Mouse (Mus musculus): ENCODE data around the gene Amdhd2. TPM values are rescaled to one million over a fixed set of nuclear protein-coding genes. Genes with fewer than 3 reads are reported as not detected.

Amdhd2 gene
- polyA plus RNA-seq, 1 experiment, result 58.3 TPM

GRCm38 (mm10) chr17:24173423-24173822 lies 9.9 kb upstream of the Amdhd2 start:
- no peak overlapping the region for H3K4me3 ChIP-seq (replicated peaks; ENCODE audit: extremely low read depth, low read depth, low read length)
- WGBS, result 2% methylated on average over 3 of the region's 3 CpGs
- DNase-seq, result peak; percentile 57
- no peak for TF ChIP-seq POLR2A (IDR thresholded peaks at IDR 0.05; ENCODE audit: borderline replicate concordance, extremely low read depth, low read depth, low read length)
- TF ChIP-seq CTCF (IDR thresholded peaks at IDR 0.05; ENCODE audit: insufficient read depth, low read length), result peak; percentile 77
- no peaks in the 10 kb centered on the region for H3K4me1 ChIP-seq (ENCODE audit: control insufficient read depth, insufficient read depth, low read length)

DNA sequence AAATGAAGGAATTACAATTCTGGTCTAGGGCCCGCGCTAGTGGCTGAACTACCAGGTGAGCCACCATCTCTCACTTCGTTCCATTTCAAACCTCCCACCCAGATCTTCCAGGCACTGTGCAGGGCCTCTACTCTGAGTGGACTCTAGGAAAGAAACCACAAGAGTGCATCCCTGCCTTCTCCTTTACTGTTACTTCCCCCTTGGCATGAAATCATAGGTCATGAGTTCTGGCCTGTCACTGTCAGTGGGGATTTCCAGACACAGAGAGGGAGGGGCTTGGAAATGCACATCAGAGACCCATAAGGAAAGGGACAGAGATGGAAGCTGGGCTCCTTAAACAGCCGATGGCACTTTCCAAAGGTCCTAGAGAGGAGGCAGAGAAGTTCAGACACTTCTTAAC lies 8.2 kb upstream of the Amdhd2 start:
- TF ChIP-seq POLR2A (IDR thresholded peaks at IDR 0.05; ENCODE audit: borderline replicate concordance, extremely low read depth, low read depth, low read length) (no peak), CTCF (IDR thresholded peaks at IDR 0.05; ENCODE audit: insufficient read depth, low read length) (no peak)
- WGBS, result 79% methylated on average over 4 of the region's 4 CpGs
- peaks cover 3% of the 10 kb centered on the region; the same call in 1 of the 2 replicates for H3K4me1 ChIP-seq (ENCODE audit: control insufficient read depth, insufficient read depth, low read length)
- no peak for DNase-seq
- H3K4me3 ChIP-seq (replicated peaks; ENCODE audit: extremely low read depth, low read depth, low read length), result no peak overlapping the region

GRCm38 (mm10) chr17:24170729-24171128 lies 7.2 kb upstream of the Amdhd2 start:
- WGBS, result 58% methylated on average over 5 of the region's 5 CpGs
- DNase-seq, result no peak
- Histone ChIP-seq H3K4me1 (ENCODE audit: control insufficient read depth, insufficient read depth, low read length) (peaks cover 3% of the 10 kb centered on the region; the same call in 1 of the 2 replicates), H3K4me3 (replicated peaks; ENCODE audit: extremely low read depth, low read depth, low read length) (no peak overlapping the region)
- TF ChIP-seq CTCF (IDR thresholded peaks at IDR 0.05; ENCODE audit: insufficient read depth, low read length) (no peak), POLR2A (IDR thresholded peaks at IDR 0.05; ENCODE audit: borderline replicate concordance, extremely low read depth, low read depth, low read length) (no peak)

- DNase-seq, result no peak
- Histone ChIP-seq H3K4me3 (replicated peaks; ENCODE audit: extremely low read depth, low read depth, low read length) (no peak overlapping the region), H3K4me1 (ENCODE audit: control insufficient read depth, insufficient read depth, low read length) (peaks cover 3% of the 10 kb centered on the region; the same call in 1 of the 2 replicates)
- 45% methylated on average over 3 of the region's 3 CpGs for WGBS
- TF ChIP-seq CTCF (IDR thresholded peaks at IDR 0.05; ENCODE audit: insufficient read depth, low read length), result no peak
- no peak for TF ChIP-seq POLR2A (IDR thresholded peaks at IDR 0.05; ENCODE audit: borderline replicate concordance, extremely low read depth, low read depth, low read length)
These were observed 6.6 kb upstream of the Amdhd2 start for GRCm38 (mm10) chr17:24170125-24170524.

DNA sequence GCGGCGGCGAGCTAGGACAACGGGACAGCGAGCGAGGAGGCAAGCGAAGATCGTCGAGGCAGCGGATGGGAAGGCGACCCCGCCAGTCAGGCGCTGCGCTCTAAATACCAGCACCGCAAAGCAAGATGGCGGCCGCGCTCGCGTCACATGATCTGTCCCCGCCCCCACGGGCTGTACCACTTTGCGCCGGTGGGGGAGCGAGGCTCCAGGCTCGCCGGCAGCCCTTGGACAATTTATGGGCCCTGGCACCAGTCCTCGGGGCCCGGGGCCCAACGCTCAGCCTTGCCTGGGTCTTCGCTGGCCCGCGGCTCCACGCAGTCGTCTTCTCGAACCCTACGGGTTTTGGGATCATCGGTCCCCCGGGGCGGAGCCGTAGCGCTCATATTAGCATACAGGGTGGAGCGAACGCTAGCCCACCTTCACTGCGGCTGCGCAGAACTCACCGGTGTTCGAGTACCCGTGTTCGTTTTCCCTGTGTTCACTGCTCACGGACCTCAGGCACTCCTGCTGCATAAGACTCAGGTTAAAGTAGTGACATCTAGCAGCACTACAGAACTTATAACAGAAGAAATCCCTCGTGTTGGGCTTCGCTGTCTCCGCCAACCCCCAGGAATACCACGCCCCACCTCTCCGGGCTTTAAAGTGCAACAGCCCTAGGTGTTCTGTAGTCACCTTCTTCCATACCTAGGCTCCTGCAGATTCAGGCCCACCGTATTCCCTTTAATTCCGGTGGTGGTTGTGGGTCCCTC lies 5.9 kb upstream of the Amdhd2 start, which contains the start of gene Atp6v0c:
Gene Atp6v0c (minus strand): TSS at position 386 of the 749 bp plus-strand sequence.
- DNase-seq, result peak; percentile 96
- peaks cover 3% of the 10 kb centered on the region; the same call in 1 of the 2 replicates for H3K4me1 ChIP-seq (ENCODE audit: control insufficient read depth, insufficient read depth, low read length)
- peak within 1 kb of the TSS; percentile 87 for H3K4me3 ChIP-seq (replicated peaks; ENCODE audit: extremely low read depth, low read depth, low read length)
- no peak for TF ChIP-seq CTCF (IDR thresholded peaks at IDR 0.05; ENCODE audit: insufficient read depth, low read length)
- peak; percentile 97 for TF ChIP-seq POLR2A (IDR thresholded peaks at IDR 0.05; ENCODE audit: borderline replicate concordance, extremely low read depth, low read depth, low read length)
- under 1% methylated on average over 58 of the region's 58 CpGs for WGBS

DNA sequence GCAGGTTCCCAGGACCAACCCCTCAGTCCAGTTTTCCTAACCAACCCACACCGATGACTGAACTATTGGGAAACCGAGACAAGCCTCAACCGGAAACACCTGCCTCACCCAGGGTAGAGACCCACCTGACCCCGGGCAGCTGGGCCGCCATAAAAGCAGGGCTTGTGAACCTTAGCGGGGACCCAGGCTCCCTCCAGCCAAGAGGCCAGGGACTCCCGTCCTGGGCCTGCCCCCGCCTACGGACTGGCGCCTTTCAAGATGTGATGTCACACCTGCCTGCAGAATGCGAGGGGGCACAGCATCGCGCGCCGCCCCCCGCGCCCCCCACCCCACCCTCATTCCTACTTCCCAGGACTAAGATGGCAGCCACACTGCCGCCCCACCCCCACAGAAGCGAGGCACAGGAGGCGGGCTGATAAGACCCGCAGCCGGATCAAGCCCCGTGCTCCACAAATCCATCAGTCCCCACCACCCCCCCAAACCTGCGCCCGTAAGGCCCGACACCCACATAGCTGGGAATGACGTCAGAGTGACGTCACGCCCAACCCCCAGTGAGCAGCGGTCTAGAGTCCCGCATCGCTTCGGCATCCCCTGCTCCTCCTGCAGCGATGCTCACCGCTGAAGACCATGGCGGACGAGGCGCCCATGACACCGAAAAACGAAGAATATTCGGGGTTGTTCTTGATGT lies 5.2 kb upstream of the Amdhd2 start:
- DNase-seq, result peak; percentile 48
- Histone ChIP-seq H3K4me1 (ENCODE audit: control insufficient read depth, insufficient read depth, low read length) (peaks cover 3% of the 10 kb centered on the region; the same call in 1 of the 2 replicates), H3K4me3 (replicated peaks; ENCODE audit: extremely low read depth, low read depth, low read length) (peak overlapping the region; percentile 87)
- WGBS, result under 1% methylated on average over 41 of the region's 41 CpGs
- TF ChIP-seq CTCF (IDR thresholded peaks at IDR 0.05; ENCODE audit: insufficient read depth, low read length), result no peak
- no peak for TF ChIP-seq POLR2A (IDR thresholded peaks at IDR 0.05; ENCODE audit: borderline replicate concordance, extremely low read depth, low read depth, low read length)

GRCm38 (mm10) chr17:24167891-24168505 lies 4.4 kb upstream of the Amdhd2 start:
- Histone ChIP-seq H3K4me3 (replicated peaks; ENCODE audit: extremely low read depth, low read depth, low read length) (peak overlapping the region; percentile 87), H3K4me1 (ENCODE audit: control insufficient read depth, insufficient read depth, low read length) (peaks cover 3% of the 10 kb centered on the region; the same call in 1 of the 2 replicates)
- no peak for DNase-seq
- TF ChIP-seq CTCF (IDR thresholded peaks at IDR 0.05; ENCODE audit: insufficient read depth, low read length), result no peak
- WGBS, result 33% methylated on average over 7 of the region's 7 CpGs

- 56% methylated on average over 6 of the region's 6 CpGs for WGBS
- Histone ChIP-seq H3K4me3 (replicated peaks; ENCODE audit: extremely low read depth, low read depth, low read length) (no peak overlapping the region), H3K4me1 (ENCODE audit: control insufficient read depth, insufficient read depth, low read length) (peaks cover 7% of the 10 kb centered on the region)
- TF ChIP-seq CTCF (IDR thresholded peaks at IDR 0.05; ENCODE audit: insufficient read depth, low read length) (no peak), POLR2A (IDR thresholded peaks at IDR 0.05; ENCODE audit: borderline replicate concordance, extremely low read depth, low read depth, low read length) (no peak)
- DNase-seq, result no peak
These were observed 3.6 kb upstream of the Amdhd2 start for GRCm38 (mm10) chr17:24167120-24167519.

DNA sequence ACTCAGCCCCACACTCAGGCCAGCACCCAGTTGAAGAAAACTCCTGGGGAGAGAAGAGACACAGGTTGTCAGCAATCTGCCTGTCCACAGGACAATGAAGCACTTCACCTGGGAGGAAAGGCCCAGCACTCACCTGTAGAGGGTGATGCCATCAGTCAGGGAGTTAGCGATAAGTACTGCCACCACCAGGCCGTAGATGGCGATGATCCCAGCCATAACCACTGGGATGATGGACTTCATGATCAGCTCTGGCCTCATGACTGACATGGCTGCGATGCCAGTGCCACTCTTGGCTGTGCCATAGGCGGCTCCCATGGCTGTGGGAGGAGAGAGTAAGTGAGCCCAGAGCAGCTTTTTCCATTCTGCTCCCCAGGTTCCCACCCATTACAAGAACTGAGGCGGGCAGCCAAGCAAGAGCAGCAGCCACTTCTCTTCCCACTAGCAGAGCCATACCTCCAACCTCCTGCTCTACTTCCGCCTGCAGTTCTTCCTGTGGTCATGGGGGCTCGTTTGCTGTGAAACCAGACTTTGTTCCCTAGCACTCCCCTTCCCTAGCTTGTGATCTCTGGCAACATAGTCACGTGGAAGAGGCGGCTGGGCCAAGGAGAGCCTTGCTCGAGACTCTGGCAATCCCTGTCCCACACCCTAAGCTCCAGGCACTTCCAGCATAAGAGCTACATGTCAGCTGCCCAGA lies 1.1 kb upstream of the Amdhd2 start:
- H3K4me1 ChIP-seq (ENCODE audit: control insufficient read depth, insufficient read depth, low read length), result peaks cover 10% of the 10 kb centered on the region
- WGBS, result 69% methylated on average over 11 of the region's 11 CpGs
- H3K4me3 ChIP-seq (replicated peaks; ENCODE audit: extremely low read depth, low read depth, low read length), result no peak overlapping the region
- no peak for DNase-seq
- TF ChIP-seq CTCF (IDR thresholded peaks at IDR 0.05; ENCODE audit: insufficient read depth, low read length), result no peak
- no peak for TF ChIP-seq POLR2A (IDR thresholded peaks at IDR 0.05; ENCODE audit: borderline replicate concordance, extremely low read depth, low read depth, low read length)
